Mouse (Mus musculus) brain, embryonic 14.5 days (tissue): ENCODE data around the gene Mlf2.

Experiments
- CTCF ChIP-seq: fragments of 200-500 bp; IDR thresholded peaks from 2 replicates; pipeline ENCODE4 v1.5.1; 2012; ENCODE audit warnings: inconsistent platforms, mild to moderate bottlenecking, moderate library complexity, borderline replicate concordance; ENCODE audit not compliant: insufficient read depth, insufficient read length; ENCODE audit errors: extremely low read depth
- POLR2A ChIP-seq: fragments of 200-500 bp; IDR thresholded peaks from 2 replicates; pipeline ENCODE4 v1.6.1; 2012; ENCODE audit warnings: mild to moderate bottlenecking, inconsistent platforms, borderline replicate concordance; ENCODE audit not compliant: poor library complexity, insufficient read depth, insufficient read length, severe bottlenecking; ENCODE audit errors: extremely low read depth

DNA sequence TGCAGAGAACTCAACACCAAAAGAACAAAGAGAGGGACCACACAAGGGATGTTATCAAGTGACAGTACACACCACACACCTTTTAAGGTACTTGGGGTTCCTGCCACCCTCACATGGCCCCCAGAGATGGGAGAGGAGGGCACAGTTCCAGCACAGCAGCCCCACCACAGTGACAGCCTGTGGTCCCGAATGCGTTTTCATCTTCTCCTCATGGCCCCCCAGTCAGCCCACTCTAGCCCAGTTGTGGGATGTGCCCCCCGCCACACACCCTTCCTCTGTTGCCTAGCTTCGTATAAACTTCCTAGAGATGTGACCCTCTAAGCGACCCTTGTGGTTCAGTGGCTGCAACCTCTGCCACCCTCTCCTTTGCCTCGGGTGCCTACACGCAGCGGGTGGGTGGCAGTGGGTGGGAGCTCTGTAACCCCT, 45.2 kb upstream of the Mlf2 start:
- TF ChIP-seq CTCF (no peak), POLR2A (no peak)
